16 mouse cellular contexts compared by ENCODE assay signal in the genomic region with DNA sequence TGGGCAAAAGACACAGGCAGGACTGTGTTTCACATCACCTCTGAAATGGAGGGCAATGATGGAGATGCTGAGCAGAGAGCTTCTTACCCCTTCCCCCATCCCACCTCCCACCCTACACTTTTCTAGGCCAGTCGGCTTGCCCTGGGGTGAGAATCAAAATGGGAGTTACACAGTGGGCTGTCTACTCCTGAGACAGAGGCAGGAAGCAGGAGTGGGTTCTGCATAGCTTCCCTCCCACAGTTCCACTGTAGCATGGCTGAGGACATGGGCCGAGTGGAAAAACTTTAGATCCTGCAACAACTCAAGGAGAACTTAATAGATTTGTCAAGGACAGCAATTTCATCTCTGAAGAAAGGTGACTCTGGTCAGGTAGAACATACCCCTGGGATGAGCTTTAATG.
A peak's percentile ranks its signal among the peaks of the same experiment; 100 is the strongest.
DNase-seq lines count a peak whose midpoint lies in the region; ATAC-seq lines count a peak whose summit lies in the region.
"Had no signal": no experiment of that assay in that cellular context is flagged by ENCODE, and none has a peak within 500 bp of the region (broad histone marks: within the 10 kb centered on the region; RNA-seq: fewer than 3 reads in every experiment).

No protein-coding gene starts in this region.

- peak; percentile 37; the same call in 1 of the 2 replicates for ATAC-seq in forebrain, embryonic 15.5 days (replicated peaks)
- no peak for ATAC-seq in forebrain, embryonic 11.5 days (replicated peaks; ENCODE audit: low FRiP score)
- peak; percentile 66; the same call in 1 of the 2 replicates for ATAC-seq in kidney, embryonic 14.5 days (ENCODE audit: low FRiP score, low TSS enrichment)
- peak; percentile 28; the same call in 1 of the 2 replicates for ATAC-seq in midbrain, embryonic 16.5 days
- ATAC-seq in midbrain, embryonic 11.5 days (ENCODE audit: low FRiP score), result no peak
- peak; percentile 70 for ATAC-seq in neural tube, embryonic 15.5 days (ENCODE audit: low FRiP score)

- no peak overlapping the region for H3K4me3 ChIP-seq in forebrain, embryonic 15.5 days
- no peak overlapping the region for H3K4me3 ChIP-seq in forebrain, embryonic 11.5 days (ENCODE audit: low read depth, low read length)
- H3K4me3 ChIP-seq in kidney, embryonic 14.5 days (ENCODE audit: low read length), result no peak overlapping the region
- no peak overlapping the region for H3K4me3 ChIP-seq in midbrain, embryonic 16.5 days (ENCODE audit: low read depth, low read length)
- no peak overlapping the region for H3K4me3 ChIP-seq in midbrain, embryonic 11.5 days (ENCODE audit: low read depth, low read length)
- H3K4me3 ChIP-seq in neural tube, embryonic 15.5 days (replicated peaks), result no peak overlapping the region
- H3K4me3 ChIP-seq: embryonic facial prominence, embryonic 15.5 days had no signal

- no peaks in the 10 kb centered on the region for H3K9me3 ChIP-seq in forebrain, embryonic 15.5 days
- no peaks in the 10 kb centered on the region for H3K9me3 ChIP-seq in forebrain, embryonic 11.5 days (ENCODE audit: control insufficient read depth, low read length)
- no peaks in the 10 kb centered on the region for H3K9me3 ChIP-seq in kidney, embryonic 14.5 days (ENCODE audit: control insufficient read depth, low read length)
- no peaks in the 10 kb centered on the region for H3K9me3 ChIP-seq in midbrain, embryonic 16.5 days (replicated peaks; ENCODE audit: control insufficient read depth, low read length, poor library complexity, severe bottlenecking)
- no peaks in the 10 kb centered on the region for H3K9me3 ChIP-seq in midbrain, embryonic 11.5 days (ENCODE audit: control insufficient read depth, low read length)
- no peaks in the 10 kb centered on the region for H3K9me3 ChIP-seq in neural tube, embryonic 15.5 days (replicated peaks)
- H3K9me3 ChIP-seq: embryonic facial prominence, embryonic 15.5 days had no signal

- no peaks in the 10 kb centered on the region for H3K36me3 ChIP-seq in forebrain, embryonic 15.5 days
- no peaks in the 10 kb centered on the region for H3K36me3 ChIP-seq in forebrain, embryonic 11.5 days (ENCODE audit: control insufficient read depth, insufficient read depth, low read length)
- H3K36me3 ChIP-seq in kidney, embryonic 14.5 days (ENCODE audit: control insufficient read depth, insufficient read depth, low read length), result no peaks in the 10 kb centered on the region
- H3K36me3 ChIP-seq in midbrain, embryonic 16.5 days (ENCODE audit: control insufficient read depth, insufficient read depth, low read length), result no peaks in the 10 kb centered on the region
- H3K36me3 ChIP-seq in midbrain, embryonic 11.5 days (ENCODE audit: control insufficient read depth, insufficient read depth, low read length), result no peaks in the 10 kb centered on the region
- no peaks in the 10 kb centered on the region for H3K36me3 ChIP-seq in neural tube, embryonic 15.5 days
- H3K36me3 ChIP-seq: embryonic facial prominence, embryonic 15.5 days had no signal

- WGBS in forebrain, embryonic 15.5 days, result 86% methylated on average over 2 of the region's 2 CpGs
- 86% methylated on average over 2 of the region's 2 CpGs for WGBS in forebrain, embryonic 11.5 days
- 46% methylated on average over 2 of the region's 2 CpGs for WGBS in kidney, embryonic 14.5 days
- 80% methylated on average over 2 of the region's 2 CpGs for WGBS in midbrain, embryonic 16.5 days
- 83% methylated on average over 2 of the region's 2 CpGs for WGBS in midbrain, embryonic 11.5 days
- WGBS in neural tube, embryonic 15.5 days, result 74% methylated on average over 2 of the region's 2 CpGs

- DNase-seq in forebrain, embryonic 11.5 days (ENCODE audit: low spot score), result no peak
- no peak for DNase-seq in kidney, adult 18-20 months
- DNase-seq in midbrain, embryonic 11.5 days (ENCODE audit: low spot score, missing footprints), result no peak
- DNase-seq: adrenal gland, postnatal 14 days; gastrocnemius, postnatal 36 days; kidney, adult 11 months; lung, adult 18-20 months; thymus, adult 18-20 months; thymus, postnatal 4 days had no signal

- H3K9ac ChIP-seq in forebrain, embryonic 15.5 days (replicated peaks), result no peak overlapping the region
- H3K9ac ChIP-seq in forebrain, embryonic 11.5 days (ENCODE audit: low read length), result no peak overlapping the region
- H3K9ac ChIP-seq in kidney, embryonic 14.5 days (ENCODE audit: low read depth, low read length), result no peak overlapping the region
- no peak overlapping the region for H3K9ac ChIP-seq in midbrain, embryonic 16.5 days (ENCODE audit: low read depth, low read length)
- H3K9ac ChIP-seq in midbrain, embryonic 11.5 days (ENCODE audit: low read length), result no peak overlapping the region
- H3K9ac ChIP-seq in neural tube, embryonic 15.5 days (replicated peaks), result no peak overlapping the region
- H3K9ac ChIP-seq: embryonic facial prominence, embryonic 15.5 days had no signal

- H3K4me1 ChIP-seq in forebrain, embryonic 15.5 days, result 0 out of 2 replicates have a peak, but pooled peaks cover 6% of the 10 kb centered on the region
- no peaks in the 10 kb centered on the region for H3K4me1 ChIP-seq in forebrain, embryonic 11.5 days (replicated peaks; ENCODE audit: control insufficient read depth, insufficient read depth, low read length)
- H3K4me1 ChIP-seq in kidney, embryonic 14.5 days (ENCODE audit: control insufficient read depth, insufficient read depth, low read length), result peaks cover 5% of the 10 kb centered on the region; the same call in 1 of the 2 replicates
- peaks cover 4% of the 10 kb centered on the region; the same call in 1 of the 2 replicates for H3K4me1 ChIP-seq in midbrain, embryonic 16.5 days (ENCODE audit: control insufficient read depth, insufficient read depth, low read length)
- no peaks in the 10 kb centered on the region for H3K4me1 ChIP-seq in midbrain, embryonic 11.5 days (ENCODE audit: control insufficient read depth, insufficient read depth, low read length)
- peaks cover 11% of the 10 kb centered on the region for H3K4me1 ChIP-seq in neural tube, embryonic 15.5 days
- H3K4me1 ChIP-seq: embryonic facial prominence, embryonic 15.5 days had no signal

- 0 out of 2 replicates have a peak overlapping the region, but pooled peaks have one; percentile 21 for H3K27ac ChIP-seq in forebrain, embryonic 15.5 days (replicated peaks)
- no peak overlapping the region for H3K27ac ChIP-seq in forebrain, embryonic 11.5 days (ENCODE audit: low read depth, low read length)
- no peak overlapping the region for H3K27ac ChIP-seq in kidney, embryonic 14.5 days (ENCODE audit: low read depth, low read length)
- H3K27ac ChIP-seq in midbrain, embryonic 16.5 days (ENCODE audit: low read length), result no peak overlapping the region
- H3K27ac ChIP-seq in midbrain, embryonic 11.5 days (ENCODE audit: low read depth, low read length), result no peak overlapping the region
- peak overlapping the region; percentile 58 for H3K27ac ChIP-seq in neural tube, embryonic 15.5 days (replicated peaks)
- H3K27ac ChIP-seq: embryonic facial prominence, embryonic 15.5 days had no signal

- no peaks in the 10 kb centered on the region for H3K27me3 ChIP-seq in forebrain, embryonic 15.5 days
- H3K27me3 ChIP-seq in forebrain, embryonic 11.5 days (ENCODE audit: control insufficient read depth, insufficient read depth, low read length), result no peaks in the 10 kb centered on the region
- no peaks in the 10 kb centered on the region for H3K27me3 ChIP-seq in kidney, embryonic 14.5 days (ENCODE audit: control insufficient read depth, insufficient read depth, low read length)
- no peaks in the 10 kb centered on the region for H3K27me3 ChIP-seq in midbrain, embryonic 16.5 days (ENCODE audit: control insufficient read depth, insufficient read depth, low read depth, low read length)
- no peaks in the 10 kb centered on the region for H3K27me3 ChIP-seq in midbrain, embryonic 11.5 days (ENCODE audit: control insufficient read depth, insufficient read depth, low read length)
- H3K27me3 ChIP-seq in neural tube, embryonic 15.5 days (replicated peaks), result no peaks in the 10 kb centered on the region
- H3K27me3 ChIP-seq: CH12.LX; embryonic facial prominence, embryonic 15.5 days had no signal

- H3K4me2 ChIP-seq in forebrain, embryonic 15.5 days (replicated peaks), result no peak overlapping the region
- H3K4me2 ChIP-seq in forebrain, embryonic 11.5 days (ENCODE audit: low read depth, low read length, severe bottlenecking), result no peak overlapping the region
- H3K4me2 ChIP-seq in kidney, embryonic 14.5 days (replicated peaks; ENCODE audit: low read depth, low read length), result no peak overlapping the region
- H3K4me2 ChIP-seq in midbrain, embryonic 16.5 days (ENCODE audit: low read length), result no peak overlapping the region
- no peak overlapping the region for H3K4me2 ChIP-seq in midbrain, embryonic 11.5 days
- no peak overlapping the region for H3K4me2 ChIP-seq in neural tube, embryonic 15.5 days
- H3K4me2 ChIP-seq: embryonic facial prominence, embryonic 15.5 days; liver, embryonic 11.5 days had no signal

Comparison
In these comparisons a context has a peak if more than half of its experiments do, and no peak if none do; other contexts are left out.
1. ATAC-seq: peak in forebrain, embryonic 15.5 days (single experiment), kidney, embryonic 14.5 days (single experiment), midbrain, embryonic 16.5 days (single experiment) and neural tube, embryonic 15.5 days (single experiment); none in forebrain, embryonic 11.5 days (single experiment) and midbrain, embryonic 11.5 days (single experiment).
2. H3K27ac ChIP-seq: peak in forebrain, embryonic 15.5 days (single experiment) and neural tube, embryonic 15.5 days (single experiment); none in forebrain, embryonic 11.5 days (single experiment), kidney, embryonic 14.5 days (single experiment), midbrain, embryonic 16.5 days (single experiment) and midbrain, embryonic 11.5 days (single experiment).